In genomic region chr17:36270956-36271585, GRCm38 (mm10) we compare ENCODE assay signal across 8 mouse cellular contexts. TPM values are rescaled to one million over a fixed set of nuclear protein-coding genes. Genes with fewer than 3 reads are reported as not detected.
DNase-seq lines count a peak whose midpoint lies in the region; ATAC-seq lines count a peak whose summit lies in the region.

No protein-coding gene starts in this region.

- H3K9ac ChIP-seq in heart, embryonic 11.5 days (ENCODE audit: low read depth, low read length): peak overlapping the region; percentile 97
- peak overlapping the region; percentile 98 for H3K9ac ChIP-seq in kidney, embryonic 16.5 days (replicated peaks; ENCODE audit: low read length)

- peak overlapping the region; percentile 91 for H3K4me2 ChIP-seq in heart, embryonic 11.5 days
- peak overlapping the region; percentile 96 for H3K4me2 ChIP-seq in kidney, embryonic 16.5 days (replicated peaks; ENCODE audit: low read depth, low read length)

- peak overlapping the region; percentile 85 for H3K27ac ChIP-seq in heart, embryonic 11.5 days (ENCODE audit: low read depth, low read length)
- peak overlapping the region; percentile 88 for H3K27ac ChIP-seq in kidney, embryonic 16.5 days (ENCODE audit: low read length)

- peak overlapping the region; percentile 89 for H3K4me3 ChIP-seq in erythroblast, embryonic 14.5 days (replicated peaks)
- H3K4me3 ChIP-seq in heart, embryonic 11.5 days (ENCODE audit: low read depth, low read length): peak overlapping the region; percentile 84
- peak overlapping the region; percentile 96 for H3K4me3 ChIP-seq in kidney, embryonic 16.5 days (ENCODE audit: low read length)

- H3K27me3 ChIP-seq in erythroblast, embryonic 14.5 days (ENCODE audit: control insufficient read depth): no peaks in the 10 kb centered on the region
- H3K27me3 ChIP-seq in heart, embryonic 11.5 days (ENCODE audit: control insufficient read depth, insufficient read depth, low read length): no peaks in the 10 kb centered on the region
- no peaks in the 10 kb centered on the region for H3K27me3 ChIP-seq in kidney, embryonic 16.5 days (ENCODE audit: insufficient read depth, low read length)

- WGBS in heart, embryonic 11.5 days (ENCODE audit: insufficient replicate concordance): under 1% methylated on average over 66 of the region's 84 CpGs
- WGBS in kidney, embryonic 16.5 days: under 1% methylated on average over 79 of the region's 84 CpGs

- peaks cover 41% of the 10 kb centered on the region for H3K4me1 ChIP-seq in erythroblast, embryonic 14.5 days (ENCODE audit: control insufficient read depth)
- peaks cover 14% of the 10 kb centered on the region for H3K4me1 ChIP-seq in heart, embryonic 11.5 days (ENCODE audit: control insufficient read depth, insufficient read depth, low read length)
- H3K4me1 ChIP-seq in kidney, embryonic 16.5 days (ENCODE audit: insufficient read depth, low read length): peaks cover 25% of the 10 kb centered on the region

- DNase-seq in CD4-positive helper T cell, adult 2 months (ENCODE audit: low read depth, low spot score): peak; percentile 94
- peak; percentile 77 for DNase-seq in brain, embryonic 18.5 days (ENCODE audit: low read depth, low spot score)
- peak; percentile 87 for DNase-seq in liver
- peak; percentile 64 to 87 for DNase-seq in monocyte, adult 2 months (ENCODE audit: low read depth in 1 of 2, low spot score in 2 of 2)
- peak; percentile 73 to 77 for DNase-seq in spleen, postnatal 14 days (ENCODE audit: low spot score in 2 of 2)

- peak; percentile 89 for ATAC-seq in heart, embryonic 11.5 days (replicated peaks; ENCODE audit: insufficient number of reproducible peaks, low FRiP score, low TSS enrichment)
- ATAC-seq in kidney, embryonic 16.5 days (ENCODE audit: low FRiP score, low TSS enrichment): peak; percentile 94

- H3K9me3 ChIP-seq in erythroblast, embryonic 14.5 days (ENCODE audit: control insufficient read depth, low read length): no peaks in the 10 kb centered on the region
- no peaks in the 10 kb centered on the region for H3K9me3 ChIP-seq in heart, embryonic 11.5 days (replicated peaks; ENCODE audit: control insufficient read depth, low read length)
- no peaks in the 10 kb centered on the region for H3K9me3 ChIP-seq in kidney, embryonic 16.5 days (ENCODE audit: low read length)

- H3K36me3 ChIP-seq in erythroblast, embryonic 14.5 days (ENCODE audit: control insufficient read depth): peaks cover 62% of the 10 kb centered on the region
- peaks cover 11% of the 10 kb centered on the region; the same call in 1 of the 2 replicates for H3K36me3 ChIP-seq in heart, embryonic 11.5 days (ENCODE audit: control insufficient read depth, insufficient read depth, low read length)
- H3K36me3 ChIP-seq in kidney, embryonic 16.5 days (ENCODE audit: insufficient read depth, low read length): peaks cover 27% of the 10 kb centered on the region

RNA-seq across cellular contexts. Expression of gene Trim39, which starts 1.0 kb away (rescaled TPM):
- polyA plus RNA-seq in erythroblast, embryonic 14.5 days (2012): 0.67 and 0.87 TPM in 2 replicates
- polyA plus RNA-seq in heart, embryonic 11.5 days (2014; fragmentation: Nextera tagmentation; extraction: Ambion mirVana): 9.1 and 9.6 TPM in 2 replicates
- polyA plus RNA-seq in kidney, embryonic 16.5 days (2015; fragmentation: Nextera tagmentation; extraction: Ambion mirVana): 18.4 and 19.8 TPM in 2 replicates

RNA-seq across cellular contexts. Expression of gene Rpp21, which starts 13.2 kb away (rescaled TPM):
- 13.4 and 19.7 TPM in 2 replicates for polyA plus RNA-seq in erythroblast, embryonic 14.5 days (2012)
- polyA plus RNA-seq in heart, embryonic 11.5 days (2014; fragmentation: Nextera tagmentation; extraction: Ambion mirVana): 97.9 and 100 TPM in 2 replicates
- 107 and 110 TPM in 2 replicates for polyA plus RNA-seq in kidney, embryonic 16.5 days (2015; fragmentation: Nextera tagmentation; extraction: Ambion mirVana)

RNA-seq across cellular contexts. Expression of gene H2-M10.2, which starts 15.2 kb away (rescaled TPM):
- polyA plus RNA-seq in erythroblast, embryonic 14.5 days (2012): not detected in 2 replicates
- not detected in 2 replicates for polyA plus RNA-seq in heart, embryonic 11.5 days (2014; fragmentation: Nextera tagmentation; extraction: Ambion mirVana)
- polyA plus RNA-seq in kidney, embryonic 16.5 days (2015; fragmentation: Nextera tagmentation; extraction: Ambion mirVana): 0.15 TPM in 1 of 2 replicates, not detected in the other

RNA-seq across cellular contexts. Expression of gene H2-M10.1, which starts 54.9 kb away (rescaled TPM):
- not detected in 2 replicates for polyA plus RNA-seq in erythroblast, embryonic 14.5 days (2012)
- not detected in 2 replicates for polyA plus RNA-seq in heart, embryonic 11.5 days (2014; fragmentation: Nextera tagmentation; extraction: Ambion mirVana)
- polyA plus RNA-seq in kidney, embryonic 16.5 days (2015; fragmentation: Nextera tagmentation; extraction: Ambion mirVana): not detected in 2 replicates

Comparison
In these comparisons a context has a peak if more than half of its experiments do, and no peak if none do; other contexts are left out.
1. Peak in every context shown above with its lines: DNase-seq, ATAC-seq, H3K4me3 ChIP-seq and H3K27ac ChIP-seq.